Comparison of ENCODE assay signal across 10 mouse cellular contexts in the genomic region with DNA sequence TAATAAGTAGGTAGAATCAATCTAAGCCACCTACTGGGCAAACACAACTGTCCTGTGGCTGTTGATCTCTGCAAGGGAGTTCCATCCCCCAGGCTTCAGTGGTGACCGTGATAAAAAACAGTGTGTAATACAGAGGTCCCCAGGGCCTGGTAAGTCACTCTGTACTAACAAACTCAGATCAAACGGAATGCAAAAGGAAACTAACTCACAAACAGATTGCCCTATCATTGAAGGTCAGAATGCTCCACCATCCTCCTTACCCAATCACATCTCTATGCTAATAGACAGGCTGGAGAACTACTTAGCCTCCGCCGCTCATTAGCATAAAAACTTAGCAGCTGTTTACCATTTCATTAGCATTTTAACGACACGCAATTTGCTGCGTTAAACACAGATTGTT.
DNase-seq lines count a peak whose midpoint lies in the region; ATAC-seq and TF ChIP-seq lines count a peak whose summit lies in the region.
"Had no signal": no experiment of that assay in that cellular context is flagged by ENCODE, and none has a peak within 500 bp of the region (broad histone marks: within the 10 kb centered on the region; RNA-seq: fewer than 3 reads in every experiment).

No protein-coding gene starts in this region.

- peak overlapping the region; percentile 38 for H3K4me3 ChIP-seq in embryonic facial prominence, embryonic 10.5 days
- no peak overlapping the region; the same call in 1 of the 2 replicates for H3K4me3 ChIP-seq in hindbrain, postnatal 0 days (ENCODE audit: low read length)
- peak overlapping the region; percentile 15 for H3K4me3 ChIP-seq in midbrain, embryonic 13.5 days (replicated peaks)

- no peak overlapping the region for H3K9ac ChIP-seq in hindbrain, postnatal 0 days (replicated peaks; ENCODE audit: low read length)
- H3K9ac ChIP-seq in midbrain, embryonic 13.5 days (replicated peaks), result 0 out of 2 replicates have a peak overlapping the region, but pooled peaks have one; percentile 23

- 8% methylated on average over 7 of the region's 7 CpGs for WGBS in embryonic facial prominence, embryonic 10.5 days
- 7% methylated on average over 7 of the region's 7 CpGs for WGBS in hindbrain, postnatal 0 days
- WGBS in midbrain, embryonic 13.5 days, result 4% methylated on average over 7 of the region's 7 CpGs

- H3K9me3 ChIP-seq in embryonic facial prominence, embryonic 10.5 days, result no peaks in the 10 kb centered on the region
- no peaks in the 10 kb centered on the region for H3K9me3 ChIP-seq in hindbrain, postnatal 0 days (ENCODE audit: low read length)
- H3K9me3 ChIP-seq in midbrain, embryonic 13.5 days, result no peaks in the 10 kb centered on the region

- TF ChIP-seq CTCF in hindbrain, postnatal 0 days (IDR thresholded peaks at IDR 0.05; ENCODE audit: low read depth), result no peak

- peak; percentile 28 for DNase-seq in kidney, adult 9 months
- no peak for DNase-seq in kidney, postnatal 4 days
- DNase-seq in embryonic facial prominence, embryonic 10.5 days (ENCODE audit: low spot score), result no peak
- no peak for DNase-seq in hindbrain, postnatal 0 days (ENCODE audit: low spot score)
- DNase-seq in right cerebral cortex, postnatal 14 days, result no peak
- DNase-seq in layer of hippocampus, postnatal 25 days (ENCODE audit: extremely low spot score in 1 of 2, low spot score in 1 of 2), result no peak
- no peak for DNase-seq in right cerebral cortex, postnatal 10 days (ENCODE audit: low spot score in 2 of 2)
- DNase-seq: cerebellum, adult 9-10 months had no signal

- ATAC-seq in hindbrain, postnatal 0 days, result peak; percentile 32; the same call in 1 of the 2 replicates
- ATAC-seq in midbrain, embryonic 13.5 days, result peak; percentile 60; the same call in 1 of the 2 replicates

- no peak overlapping the region for H3K27ac ChIP-seq in embryonic facial prominence, embryonic 10.5 days (replicated peaks)
- no peak overlapping the region for H3K27ac ChIP-seq in hindbrain, postnatal 0 days
- H3K27ac ChIP-seq in midbrain, embryonic 13.5 days, result no peak overlapping the region

- peak overlapping the region; percentile 29 for H3K4me2 ChIP-seq in hindbrain, postnatal 0 days (ENCODE audit: low read depth, low read length)
- peak overlapping the region; percentile 43 for H3K4me2 ChIP-seq in midbrain, embryonic 13.5 days (replicated peaks)

- H3K4me1 ChIP-seq in embryonic facial prominence, embryonic 10.5 days, result peaks cover 9% of the 10 kb centered on the region
- H3K4me1 ChIP-seq in hindbrain, postnatal 0 days (ENCODE audit: insufficient read depth, low read length), result no peaks in the 10 kb centered on the region
- peaks cover 9% of the 10 kb centered on the region for H3K4me1 ChIP-seq in midbrain, embryonic 13.5 days (replicated peaks)

- no peaks in the 10 kb centered on the region; the same call in 1 of the 2 replicates for H3K27me3 ChIP-seq in embryonic facial prominence, embryonic 10.5 days (replicated peaks; ENCODE audit: low read depth, poor library complexity, severe bottlenecking)
- no peaks in the 10 kb centered on the region for H3K27me3 ChIP-seq in hindbrain, postnatal 0 days (ENCODE audit: insufficient read depth, low read length)
- H3K27me3 ChIP-seq in midbrain, embryonic 13.5 days, result no peaks in the 10 kb centered on the region

- no peaks in the 10 kb centered on the region for H3K36me3 ChIP-seq in embryonic facial prominence, embryonic 10.5 days (replicated peaks)
- H3K36me3 ChIP-seq in hindbrain, postnatal 0 days (ENCODE audit: insufficient read depth, low read length), result no peaks in the 10 kb centered on the region
- no peaks in the 10 kb centered on the region for H3K36me3 ChIP-seq in midbrain, embryonic 13.5 days
- H3K36me3 ChIP-seq: G1E had no signal
